Mouse (Mus musculus): ENCODE data around the gene Nfasc. TPM values are rescaled to one million over a fixed set of nuclear protein-coding genes. Genes with fewer than 3 reads are reported as not detected.

The Nfasc gene
- polyA plus RNA-seq, 1 experiment from 2014 or later, result 31.9 TPM

DNA sequence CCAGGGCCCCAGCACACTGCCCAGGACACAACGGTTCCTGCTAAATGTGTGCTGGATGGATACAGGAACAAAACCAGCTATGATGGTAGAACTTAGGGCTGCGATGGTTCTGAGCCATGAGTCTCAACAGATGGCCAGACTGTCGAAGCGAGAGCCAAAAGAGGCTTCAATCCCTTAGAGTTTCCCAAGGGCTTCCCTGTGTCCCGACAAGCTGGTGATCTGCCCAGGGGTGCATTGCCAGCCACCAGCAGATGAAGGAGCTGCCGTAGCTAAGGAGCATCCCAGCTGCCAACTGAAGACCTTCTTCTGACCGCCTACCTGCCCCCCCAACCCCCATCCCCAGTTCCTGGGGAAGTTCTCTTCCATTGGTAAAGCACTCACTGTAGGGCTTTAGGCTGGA, 104.3 kb downstream of the Nfasc start:
- Histone ChIP-seq H3K9me3 (no peaks in the 10 kb centered on the region), H3K27me3 (no peaks in the 10 kb centered on the region), H3K36me3 (replicated peaks) (peaks cover 25% of the 10 kb centered on the region), H3K27ac (no peak overlapping the region), H3K4me1 (peaks cover 23% of the 10 kb centered on the region), H3K4me2 (no peak overlapping the region), H3K4me3 (replicated peaks) (no peak overlapping the region), H3K9ac (no peak overlapping the region)
- 85% methylated on average over 7 of the region's 7 CpGs for WGBS
- ATAC-seq (ENCODE audit: low FRiP score), result no peak

DNA sequence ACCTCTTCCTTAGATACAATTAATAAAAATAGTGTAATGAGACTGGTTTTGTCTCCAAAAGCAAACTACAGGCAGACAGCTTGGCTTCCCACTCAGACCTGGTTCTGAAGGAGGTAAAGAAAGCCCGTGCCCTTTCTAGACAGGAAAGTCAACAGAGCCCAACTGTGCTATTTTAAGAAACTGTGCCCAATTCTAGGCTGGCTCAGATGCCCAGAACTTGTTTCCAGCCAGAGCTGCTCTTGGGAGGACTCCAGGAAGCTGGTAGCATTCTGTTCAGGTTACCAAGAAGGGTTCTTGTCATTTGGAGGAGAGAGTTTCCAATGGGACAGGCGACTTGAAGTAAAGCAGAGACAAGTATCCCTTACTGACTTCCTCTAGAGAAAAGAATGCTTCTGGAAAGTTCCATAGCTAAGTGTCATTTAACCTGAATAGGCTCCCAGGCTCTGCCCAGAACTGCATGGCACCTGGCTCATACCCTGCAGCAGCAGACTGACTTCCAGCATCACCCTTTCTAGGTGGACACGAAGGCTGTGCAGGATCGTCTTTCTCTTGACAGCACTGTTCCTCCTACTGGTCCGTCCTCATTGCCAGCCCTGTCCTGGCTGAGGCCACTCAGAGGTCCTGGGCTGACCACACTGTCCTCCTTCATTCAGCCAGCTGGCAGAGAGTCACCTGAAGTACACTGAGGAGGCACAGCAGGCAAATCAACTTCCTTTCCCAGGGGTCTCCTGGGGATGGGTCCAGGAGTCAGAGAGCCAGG, 111.8 kb downstream of the Nfasc start:
- Histone ChIP-seq H3K27ac (no peak overlapping the region), H3K4me1 (peaks cover 11% of the 10 kb centered on the region; the same call in 1 of the 2 replicates), H3K4me2 (no peak overlapping the region), H3K4me3 (replicated peaks) (no peak overlapping the region), H3K36me3 (replicated peaks) (peaks cover 42% of the 10 kb centered on the region), H3K9me3 (no peaks in the 10 kb centered on the region), H3K9ac (no peak overlapping the region), H3K27me3 (no peaks in the 10 kb centered on the region)
- no peak for ATAC-seq (ENCODE audit: low FRiP score)
- WGBS, result 81% methylated on average over 5 of the region's 5 CpGs

DNA sequence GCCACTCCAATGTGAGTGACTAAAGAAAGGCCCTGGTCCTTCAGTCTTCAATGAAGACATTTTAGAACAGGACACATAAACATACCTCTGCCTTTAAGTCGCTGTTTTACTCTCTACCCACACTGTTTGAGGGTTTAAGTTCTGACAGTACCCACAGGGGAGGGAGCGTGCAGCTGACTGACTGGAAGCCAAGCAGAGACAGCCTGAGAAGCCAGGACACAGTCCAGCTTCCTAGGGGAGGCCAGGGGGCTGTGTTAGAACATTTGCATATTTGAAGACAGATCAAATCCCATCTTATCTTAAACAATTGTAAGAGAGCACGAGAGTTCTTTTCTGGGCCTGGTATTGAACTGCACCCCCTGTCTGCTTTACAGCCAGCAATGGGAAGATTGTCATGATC, 113.0 kb downstream of the Nfasc start:
- H3K4me1 ChIP-seq, result peaks cover 17% of the 10 kb centered on the region; the same call in 1 of the 2 replicates
- no peaks in the 10 kb centered on the region for H3K9me3 ChIP-seq
- no peak overlapping the region for H3K9ac ChIP-seq
- ATAC-seq (ENCODE audit: low FRiP score), result no peak
- peaks cover 30% of the 10 kb centered on the region for H3K36me3 ChIP-seq (replicated peaks)
- WGBS, result 78% methylated on average over 3 of the region's 3 CpGs
- H3K27ac ChIP-seq, result no peak overlapping the region
- H3K27me3 ChIP-seq, result no peaks in the 10 kb centered on the region
- no peak overlapping the region for H3K4me3 ChIP-seq (replicated peaks)
- H3K4me2 ChIP-seq, result no peak overlapping the region

DNA sequence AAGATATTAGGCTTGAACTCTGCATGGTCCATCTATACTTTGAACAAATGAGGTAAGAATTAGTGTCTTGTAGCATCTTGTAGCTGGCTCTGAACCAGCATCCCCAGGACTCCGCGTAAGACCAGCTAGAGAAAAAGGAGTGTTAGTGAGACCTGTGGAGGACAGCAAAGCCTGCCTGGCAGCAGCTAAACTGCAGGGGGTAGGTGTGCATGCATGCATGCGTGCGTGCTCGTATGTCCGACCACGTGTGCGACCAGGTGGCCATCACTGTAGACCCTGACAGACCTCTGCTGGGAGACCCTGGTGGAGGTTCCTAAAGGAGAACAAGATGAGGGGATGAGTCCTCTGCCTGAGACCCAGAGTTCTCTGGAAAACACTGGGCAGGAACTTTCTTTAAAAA, 113.4 kb downstream of the Nfasc start:
- no peak for ATAC-seq (ENCODE audit: low FRiP score)
- WGBS, result 93% methylated on average over 8 of the region's 8 CpGs

DNA sequence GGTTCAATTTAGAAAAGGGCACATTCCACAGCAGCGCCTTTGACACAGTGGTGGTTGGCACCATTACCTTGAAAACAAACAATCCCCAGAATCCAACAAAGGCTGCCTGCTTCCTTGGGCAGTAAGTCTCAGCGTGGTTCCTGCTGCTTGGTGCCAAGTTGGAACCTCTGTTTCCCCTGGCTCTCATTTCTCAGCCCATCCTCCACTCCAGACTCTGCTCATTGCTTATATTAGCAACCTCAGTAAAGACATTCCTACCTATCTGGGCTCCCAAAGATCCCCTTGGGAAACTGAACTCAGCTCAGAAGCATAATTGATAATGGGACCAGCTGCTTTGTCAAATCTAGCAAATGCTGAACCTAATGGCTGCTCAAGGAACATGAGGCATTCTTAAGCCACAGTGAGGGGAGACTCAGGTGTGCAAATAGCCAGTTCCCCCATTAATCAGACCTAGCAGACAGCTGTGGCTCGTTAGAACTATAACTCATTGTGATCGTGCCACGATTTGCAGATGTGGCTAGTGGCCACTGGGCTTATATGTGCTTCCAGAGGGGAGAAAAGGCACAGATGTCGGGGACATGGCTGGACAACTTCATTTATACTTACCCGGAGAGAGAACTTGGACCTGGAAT, 115.4 kb downstream of the Nfasc start:
- no peaks in the 10 kb centered on the region for H3K9me3 ChIP-seq
- 73% methylated on average over 7 of the region's 7 CpGs for WGBS
- ATAC-seq (ENCODE audit: low FRiP score), result no peak
- H3K36me3 ChIP-seq (replicated peaks), result peaks cover 23% of the 10 kb centered on the region; the same call in 1 of the 2 replicates
- no peak overlapping the region for H3K4me3 ChIP-seq (replicated peaks)
- H3K27ac ChIP-seq, result no peak overlapping the region
- no peaks in the 10 kb centered on the region for H3K27me3 ChIP-seq
- H3K9ac ChIP-seq, result no peak overlapping the region
- peaks cover 17% of the 10 kb centered on the region; the same call in 1 of the 2 replicates for H3K4me1 ChIP-seq
- no peak overlapping the region for H3K4me2 ChIP-seq

More for the DNA sequence above, 113.4 kb downstream of the Nfasc start:
- Histone ChIP-seq H3K9ac (no peak overlapping the region), H3K4me2 (no peak overlapping the region), H3K4me3 (replicated peaks) (no peak overlapping the region), H3K27me3 (no peaks in the 10 kb centered on the region), H3K36me3 (replicated peaks) (peaks cover 27% of the 10 kb centered on the region), H3K4me1 (peaks cover 17% of the 10 kb centered on the region; the same call in 1 of the 2 replicates), H3K27ac (no peak overlapping the region), H3K9me3 (no peaks in the 10 kb centered on the region)

DNA sequence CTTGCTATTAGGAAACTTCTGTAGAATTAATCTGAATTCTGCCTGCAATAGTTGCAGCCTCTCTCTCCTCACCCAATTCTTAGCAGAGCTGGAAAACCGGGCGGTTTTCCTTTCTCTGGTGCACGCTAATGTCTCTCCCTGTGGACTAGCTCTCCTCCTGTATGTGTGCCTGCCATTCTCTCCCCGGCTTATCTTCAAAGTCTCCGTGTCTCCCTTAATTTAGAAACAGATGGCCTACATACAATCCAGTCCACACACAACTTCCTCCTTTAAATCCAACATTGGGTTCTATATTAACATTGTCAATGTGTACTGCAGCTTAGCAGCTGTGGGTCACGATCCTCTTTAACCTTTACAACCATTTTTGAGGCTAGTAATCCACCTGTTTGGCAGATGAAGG, 116.6 kb downstream of the Nfasc start:
- H3K4me3 ChIP-seq (replicated peaks), result no peak overlapping the region
- no peak for ATAC-seq (ENCODE audit: low FRiP score)
- no peak overlapping the region for H3K27ac ChIP-seq
- H3K27me3 ChIP-seq, result no peaks in the 10 kb centered on the region
- 86% methylated on average over 6 of the region's 6 CpGs for WGBS
- H3K36me3 ChIP-seq (replicated peaks), result peaks cover 25% of the 10 kb centered on the region; the same call in 1 of the 2 replicates
- no peaks in the 10 kb centered on the region for H3K9me3 ChIP-seq
- no peak overlapping the region for H3K9ac ChIP-seq
- H3K4me2 ChIP-seq, result no peak overlapping the region
- H3K4me1 ChIP-seq, result peaks cover 17% of the 10 kb centered on the region; the same call in 1 of the 2 replicates

DNA sequence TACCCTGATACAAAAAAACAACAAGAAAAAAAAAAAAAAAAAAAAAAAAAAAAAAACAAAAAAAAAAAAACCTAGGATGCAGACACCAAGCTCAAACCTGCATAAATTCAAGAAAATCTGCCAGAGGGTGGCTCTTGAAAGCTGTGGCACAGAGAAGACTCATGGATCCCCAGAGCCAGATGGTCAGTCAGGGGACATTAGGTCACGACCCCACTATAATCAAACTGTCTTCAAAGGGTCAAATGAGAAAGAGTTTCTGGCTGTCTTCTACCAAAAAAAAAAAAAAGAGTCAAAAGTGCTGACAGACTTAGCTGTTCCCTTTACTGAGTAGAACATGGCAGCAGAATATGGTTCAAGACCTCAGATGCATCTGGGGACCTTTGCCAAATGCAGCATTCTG, 117.1 kb downstream of the Nfasc start:
- 81% methylated on average over 1 of the region's 1 CpGs for WGBS
- no peak overlapping the region for H3K27ac ChIP-seq
- no peaks in the 10 kb centered on the region for H3K9me3 ChIP-seq
- H3K4me2 ChIP-seq, result no peak overlapping the region
- ATAC-seq (ENCODE audit: low FRiP score), result no peak
- peaks cover 26% of the 10 kb centered on the region; the same call in 1 of the 2 replicates for H3K36me3 ChIP-seq (replicated peaks)
- H3K4me1 ChIP-seq, result peaks cover 17% of the 10 kb centered on the region; the same call in 1 of the 2 replicates
- no peaks in the 10 kb centered on the region for H3K27me3 ChIP-seq
- H3K4me3 ChIP-seq (replicated peaks), result no peak overlapping the region
- H3K9ac ChIP-seq, result no peak overlapping the region

DNA sequence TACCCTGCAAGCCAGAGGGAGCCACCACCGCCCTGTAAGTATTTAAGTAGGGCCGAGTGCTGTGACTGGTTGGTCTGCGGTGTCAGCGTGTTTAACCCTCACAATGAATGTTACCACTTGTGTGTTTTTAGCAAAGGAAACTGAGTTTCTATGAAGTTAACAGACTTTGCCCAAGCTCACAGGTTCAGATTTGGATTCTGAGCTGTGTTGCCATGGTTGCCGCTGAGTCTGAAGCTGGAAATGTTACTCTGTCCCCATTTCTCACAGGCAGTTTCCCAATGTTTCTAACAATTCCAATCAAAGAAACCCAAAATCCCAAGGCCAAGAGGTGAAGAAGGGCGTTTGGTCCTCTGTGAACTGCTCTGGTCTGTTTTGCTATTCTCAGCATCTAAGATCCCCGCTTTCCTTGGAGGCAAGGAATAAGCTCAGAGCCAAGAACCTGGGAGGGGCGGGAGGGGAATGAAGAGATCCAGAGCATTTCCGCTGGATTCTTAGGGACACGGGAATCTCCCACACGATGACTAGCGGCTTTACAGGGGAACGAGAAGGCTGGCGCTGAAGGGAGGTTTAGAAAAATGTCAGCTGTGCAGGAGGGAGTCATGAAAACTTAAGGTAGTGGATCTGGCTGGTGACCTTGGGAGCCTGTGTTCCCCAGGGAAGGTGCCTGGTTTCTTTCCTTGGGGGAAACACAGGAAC, 117.8 kb downstream of the Nfasc start:
- no peak for ATAC-seq (ENCODE audit: low FRiP score)
- Histone ChIP-seq H3K36me3 (replicated peaks) (peaks cover 26% of the 10 kb centered on the region), H3K4me1 (peaks cover 17% of the 10 kb centered on the region; the same call in 1 of the 2 replicates), H3K9ac (no peak overlapping the region), H3K4me2 (no peak overlapping the region), H3K9me3 (no peaks in the 10 kb centered on the region), H3K27ac (no peak overlapping the region), H3K27me3 (no peaks in the 10 kb centered on the region), H3K4me3 (replicated peaks) (no peak overlapping the region)
- WGBS, result 66% methylated on average over 14 of the region's 14 CpGs

DNA sequence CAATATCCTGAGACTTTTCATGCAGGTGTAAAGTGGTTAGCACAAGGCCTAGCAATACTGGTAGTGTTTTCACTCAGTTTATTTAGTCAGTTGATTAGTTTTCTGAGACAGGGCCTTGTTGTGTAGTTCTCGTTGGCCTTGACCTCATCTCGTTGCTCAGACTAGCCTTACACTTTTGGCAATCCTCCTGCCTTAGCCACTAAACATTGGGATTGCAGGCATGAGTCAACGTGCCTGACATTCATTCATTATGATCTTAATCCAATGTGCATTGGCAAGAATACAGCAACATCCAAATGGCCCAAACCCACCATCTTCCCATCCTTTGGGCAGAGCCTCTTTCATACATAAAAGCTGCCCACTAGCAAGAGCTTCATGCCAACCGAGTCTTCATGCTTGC, 129.5 kb downstream of the Nfasc start:
- H3K9ac ChIP-seq, result no peak overlapping the region
- no peaks in the 10 kb centered on the region for H3K27me3 ChIP-seq
- ATAC-seq (ENCODE audit: low FRiP score), result no peak
- H3K36me3 ChIP-seq (replicated peaks), result peaks cover 28% of the 10 kb centered on the region
- WGBS, result 85% methylated on average over 4 of the region's 4 CpGs
- H3K27ac ChIP-seq, result no peak overlapping the region
- H3K4me3 ChIP-seq (replicated peaks), result no peak overlapping the region
- no peaks in the 10 kb centered on the region for H3K4me1 ChIP-seq
- no peak overlapping the region for H3K4me2 ChIP-seq
- H3K9me3 ChIP-seq, result no peaks in the 10 kb centered on the region

DNA sequence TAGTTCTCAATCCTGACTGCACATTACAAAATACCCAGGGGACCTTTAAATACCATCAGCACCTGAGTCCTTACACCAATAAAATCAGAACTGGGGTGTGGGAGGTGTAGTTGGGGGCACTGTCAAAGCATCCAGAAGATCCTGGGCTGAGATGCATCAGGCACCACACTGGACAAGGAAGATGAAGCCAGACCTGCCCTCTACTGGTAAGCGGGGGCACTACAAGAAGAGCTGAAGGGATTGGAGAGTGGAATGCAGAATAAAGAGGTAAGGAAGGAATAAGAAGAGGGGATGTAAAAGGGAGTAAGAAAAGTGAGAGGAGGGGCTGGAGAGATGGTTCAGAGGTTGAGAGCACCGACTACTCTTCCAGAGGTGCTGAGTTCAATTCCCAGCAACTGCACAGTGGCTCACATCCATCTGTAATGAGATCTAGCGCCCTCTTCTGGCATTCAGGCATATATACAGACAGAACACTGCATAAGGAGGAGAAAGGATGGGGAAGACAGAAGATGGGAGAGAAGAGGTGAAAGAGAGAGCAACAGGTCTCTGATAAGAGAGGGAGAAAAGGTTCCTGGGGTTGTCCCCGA, 132.5 kb downstream of the Nfasc start:
- Histone ChIP-seq H3K27me3 (no peaks in the 10 kb centered on the region), H3K36me3 (replicated peaks) (peaks cover 47% of the 10 kb centered on the region), H3K9ac (no peak overlapping the region), H3K4me2 (no peak overlapping the region), H3K4me3 (replicated peaks) (no peak overlapping the region), H3K4me1 (no peaks in the 10 kb centered on the region), H3K27ac (no peak overlapping the region), H3K9me3 (no peaks in the 10 kb centered on the region)
- 38% methylated on average over 4 of the region's 4 CpGs for WGBS
- peak; percentile 57 for ATAC-seq (ENCODE audit: low FRiP score)

DNA sequence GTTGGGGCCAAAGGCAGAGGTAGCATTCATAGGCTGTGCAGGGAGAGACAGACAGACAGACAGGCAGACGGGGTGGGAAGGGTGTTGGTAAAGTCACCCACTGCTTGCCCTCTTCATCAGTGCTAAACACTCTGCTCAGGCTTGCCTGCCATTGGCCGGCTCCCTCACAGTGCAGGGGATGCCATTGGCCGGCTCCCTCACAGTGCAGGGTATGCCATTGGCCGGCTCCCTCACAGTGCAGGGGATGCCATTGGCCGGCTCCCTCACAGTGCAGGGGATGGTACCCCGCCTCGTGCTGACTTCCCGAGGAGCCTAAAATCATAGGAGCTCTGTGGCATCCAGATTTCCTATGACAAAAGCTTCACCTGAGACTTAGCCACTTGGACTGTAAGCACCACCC, 139.4 kb downstream of the Nfasc start:
- Histone ChIP-seq H3K9ac (no peak overlapping the region), H3K27ac (no peak overlapping the region), H3K4me3 (replicated peaks) (no peak overlapping the region), H3K27me3 (no peaks in the 10 kb centered on the region), H3K9me3 (no peaks in the 10 kb centered on the region), H3K4me1 (no peaks in the 10 kb centered on the region), H3K4me2 (no peak overlapping the region), H3K36me3 (replicated peaks) (peaks cover 48% of the 10 kb centered on the region)
- WGBS, result 54% methylated on average over 8 of the region's 8 CpGs
- 0 out of 2 replicates have a peak, but pooled peaks have one; percentile 53 for ATAC-seq (ENCODE audit: low FRiP score)

DNA sequence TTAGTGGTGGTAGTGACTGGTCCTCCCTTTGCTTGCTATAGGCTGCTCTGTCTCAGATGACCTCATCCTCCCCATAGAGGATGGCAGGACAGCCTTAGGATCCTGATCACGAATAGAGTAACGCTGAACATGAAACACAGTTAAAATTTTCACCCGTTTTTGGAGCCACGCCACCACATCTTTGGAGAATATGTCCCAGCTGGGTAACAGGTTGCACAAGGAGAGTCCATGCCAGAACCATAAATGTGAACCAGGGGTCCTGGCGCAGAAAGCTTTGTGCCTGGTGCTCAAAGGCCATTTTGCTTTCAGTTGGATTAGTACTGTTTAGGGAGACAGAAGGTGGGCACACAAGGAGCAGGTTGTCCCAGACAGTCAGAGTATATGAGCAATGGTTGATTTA, 143.6 kb downstream of the Nfasc start:
- peaks cover 15% of the 10 kb centered on the region for H3K4me1 ChIP-seq
- H3K4me2 ChIP-seq, result no peak overlapping the region
- no peak for ATAC-seq (ENCODE audit: low FRiP score)
- no peak overlapping the region for H3K4me3 ChIP-seq (replicated peaks)
- H3K27me3 ChIP-seq, result no peaks in the 10 kb centered on the region
- 86% methylated on average over 5 of the region's 5 CpGs for WGBS
- H3K9ac ChIP-seq, result no peak overlapping the region
- H3K36me3 ChIP-seq (replicated peaks), result peaks cover 23% of the 10 kb centered on the region; the same call in 1 of the 2 replicates
- no peaks in the 10 kb centered on the region for H3K9me3 ChIP-seq
- H3K27ac ChIP-seq, result no peak overlapping the region

Data from forebrain, embryonic 12.5 days (tissue).